Comparison of ENCODE assay signal across 9 mouse cellular contexts in genomic region chr11:117955621-117956020, GRCm38 (mm10). TPM values are rescaled to one million over a fixed set of nuclear protein-coding genes. Genes with fewer than 3 reads are reported as not detected.
DNase-seq lines count a peak whose midpoint lies in the region; ATAC-seq lines count a peak whose summit lies in the region.
"Had no signal": no experiment of that assay in that cellular context is flagged by ENCODE, and none has a peak within 500 bp of the region (broad histone marks: within the 10 kb centered on the region; RNA-seq: fewer than 3 reads in every experiment).

No protein-coding gene starts in this region.

- H3K36me3 ChIP-seq in neural tube, embryonic 13.5 days = no peaks in the 10 kb centered on the region
- H3K36me3 ChIP-seq in stomach, embryonic 15.5 days = no peaks in the 10 kb centered on the region

- no peak overlapping the region for H3K9ac ChIP-seq in neural tube, embryonic 13.5 days
- H3K9ac ChIP-seq in stomach, embryonic 15.5 days = no peak overlapping the region

- no peak overlapping the region for H3K4me2 ChIP-seq in neural tube, embryonic 13.5 days
- no peak overlapping the region for H3K4me2 ChIP-seq in stomach, embryonic 15.5 days

- peak; percentile 98 for DNase-seq in heart, adult 11 months
- no peak for DNase-seq in heart, adult 8-10 months (ENCODE audit: low spot score)
- no peak for DNase-seq in neural tube, embryonic 10.5 days (ENCODE audit: extremely low spot score, low spot score)
- DNase-seq in kidney, postnatal 25 days = peak; percentile 40 to 79
- DNase-seq in urinary bladder, postnatal 14 days (ENCODE audit: low spot score) = no peak
- DNase-seq in thymus, postnatal 4 days = no peak
- DNase-seq: cerebellum, postnatal 14 days had no signal

- peaks cover 13% of the 10 kb centered on the region; the same call in 1 of the 2 replicates for H3K27me3 ChIP-seq in neural tube, embryonic 13.5 days
- H3K27me3 ChIP-seq in stomach, embryonic 15.5 days (replicated peaks) = no peaks in the 10 kb centered on the region

- H3K27ac ChIP-seq in neural tube, embryonic 13.5 days (replicated peaks) = peak overlapping the region; percentile 3; the same call in 1 of the 2 replicates
- H3K27ac ChIP-seq in stomach, embryonic 15.5 days = 0 out of 2 replicates have a peak overlapping the region, but pooled peaks have one; percentile 11

- 55% methylated on average over 13 of the region's 13 CpGs for WGBS in neural tube, embryonic 13.5 days
- WGBS in stomach, embryonic 15.5 days = 62% methylated on average over 13 of the region's 13 CpGs

- no peaks in the 10 kb centered on the region for H3K9me3 ChIP-seq in neural tube, embryonic 13.5 days
- H3K9me3 ChIP-seq in stomach, embryonic 15.5 days = no peaks in the 10 kb centered on the region

- no peak overlapping the region for H3K4me3 ChIP-seq in neural tube, embryonic 13.5 days
- no peak overlapping the region for H3K4me3 ChIP-seq in stomach, embryonic 15.5 days (replicated peaks)

- peaks cover 19% of the 10 kb centered on the region for H3K4me1 ChIP-seq in neural tube, embryonic 13.5 days (replicated peaks)
- peaks cover 46% of the 10 kb centered on the region for H3K4me1 ChIP-seq in stomach, embryonic 15.5 days

- no peak for ATAC-seq in neural tube, embryonic 13.5 days (ENCODE audit: low read depth)
- no peak for ATAC-seq in stomach, embryonic 15.5 days (ENCODE audit: insufficient read depth, low FRiP score, low read depth)

RNA-seq across cellular contexts. Expression of gene Socs3, which starts 14.2 kb away (rescaled TPM):
- 1 to 10 TPM; 3.8 to 6.2 (median 4.7) TPM for total RNA-seq in heart, adult 8-10 months (2022)
- 7.8 and 8.7 TPM in 2 replicates for polyA plus RNA-seq in neural tube, embryonic 13.5 days (2015; fragmentation: Nextera tagmentation; extraction: Ambion mirVana)
- polyA plus RNA-seq in stomach, embryonic 15.5 days (2015; fragmentation: Nextera tagmentation; extraction: Ambion mirVana) = 16.0 and 18.5 TPM in 2 replicates

RNA-seq across cellular contexts. Expression of gene Pgs1, which starts 30.5 kb away (rescaled TPM):
- 10 to 100 TPM; 16.4 to 20.6 (median 19.2) TPM for total RNA-seq in heart, adult 8-10 months (2022)
- 46.9 and 49.0 TPM in 2 replicates for polyA plus RNA-seq in neural tube, embryonic 13.5 days (2015; fragmentation: Nextera tagmentation; extraction: Ambion mirVana)
- 31.7 and 34.6 TPM in 2 replicates for polyA plus RNA-seq in stomach, embryonic 15.5 days (2015; fragmentation: Nextera tagmentation; extraction: Ambion mirVana)

Comparison
In these comparisons a context has a peak if more than half of its experiments do, and no peak if none do; other contexts are left out.
1. DNase-seq: peak in heart, adult 11 months (single experiment) and kidney, postnatal 25 days (2 of 2); none in heart, adult 8-10 months (single experiment), neural tube, embryonic 10.5 days (single experiment), urinary bladder, postnatal 14 days (single experiment) and thymus, postnatal 4 days (single experiment).